Mouse (Mus musculus): ENCODE data around the gene Smcr8. TPM values are rescaled to one million over a fixed set of nuclear protein-coding genes. Genes with fewer than 3 reads are reported as not detected.

Smcr8 gene
- total RNA-seq, 1 experiment from 2014 or later = 21.3 TPM

DNA sequence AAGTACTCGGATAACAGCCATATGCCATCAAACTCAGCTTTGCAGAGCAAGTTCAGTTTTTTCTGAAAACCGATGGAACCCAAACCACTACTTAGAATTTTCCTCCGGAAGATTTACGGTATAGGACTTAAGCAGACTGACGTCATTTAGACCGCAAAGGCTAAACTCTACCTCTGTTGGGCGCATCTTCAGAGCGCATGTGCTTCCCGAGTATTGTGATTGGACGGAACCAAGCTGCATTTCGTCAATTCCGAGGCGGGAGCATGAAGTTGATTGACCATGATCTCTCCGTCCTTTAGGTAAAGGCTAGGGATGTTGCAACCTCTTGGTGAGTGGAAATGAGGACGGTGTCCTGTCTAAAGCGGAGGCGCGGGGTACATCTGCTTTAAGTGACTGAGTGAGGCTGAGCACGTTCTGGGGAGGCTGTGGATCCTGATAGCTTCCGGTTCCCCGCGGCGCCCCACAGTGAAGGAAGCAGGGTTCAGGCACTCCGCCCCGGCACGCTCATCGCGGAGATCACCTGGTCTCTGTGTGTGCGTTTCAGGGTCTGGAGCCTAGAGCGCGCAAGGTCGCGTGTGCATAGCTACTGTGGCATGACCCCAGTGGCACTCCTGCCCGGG is 53.2 kb downstream of the Smcr8 start, which contains the start of gene Dhrs7b:
Gene Dhrs7b (plus strand): TSS at position 199 of the 620 bp plus-strand sequence.
- ATAC-seq (replicated peaks; ENCODE audit: low read depth, poor library complexity, severe bottlenecking) = peak; percentile 87

DNA sequence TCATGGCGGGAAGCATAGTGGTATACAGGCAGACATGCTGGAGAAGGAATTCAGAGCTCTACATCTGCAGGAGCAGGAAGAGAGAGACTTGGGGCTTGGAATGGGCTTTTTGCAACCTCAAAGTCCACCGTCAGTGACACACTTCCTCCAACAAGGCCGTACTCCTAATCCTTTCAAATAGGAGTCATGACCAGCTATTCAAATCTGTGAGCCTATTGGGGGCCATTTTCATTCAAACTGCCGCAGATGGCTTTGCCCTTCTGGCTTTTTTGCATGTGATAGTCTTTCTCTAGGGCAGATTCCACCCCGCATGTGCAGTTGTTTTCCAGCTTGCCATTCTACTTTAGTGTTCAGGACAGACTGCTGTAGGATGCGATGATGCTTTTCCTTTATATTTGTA is 59.6 kb downstream of the Smcr8 start:
- no peak for ATAC-seq (replicated peaks; ENCODE audit: low read depth, poor library complexity, severe bottlenecking)

Other genes with a start within 250 kb of the Smcr8 start
- 30.4 and 31.4 TPM in 2 replicates for gene Alkbh5, start 241.1 kb upstream of the Smcr8 start, total RNA-seq (2017)
- 7.1 and 10.4 TPM in 2 replicates for gene Llgl1, start 77.8 kb upstream of the Smcr8 start, total RNA-seq (2017)
- 83.6 and 129 TPM in 2 replicates for gene Flii, start 50.3 kb upstream of the Smcr8 start, total RNA-seq (2017)
- gene Mief2, start 49.1 kb upstream of the Smcr8 start, total RNA-seq (2017) = 3.5 TPM in 2 replicates
- 19.3 and 29.9 TPM in 2 replicates for gene Top3a, start 159 bp upstream of the Smcr8 start, total RNA-seq (2017)
- gene Shmt1, start 34.2 kb downstream of the Smcr8 start, total RNA-seq (2017) = 71.9 and 77.1 TPM in 2 replicates
- 10.7 and 14.1 TPM in 2 replicates for gene Dhrs7b, start 53.1 kb downstream of the Smcr8 start, total RNA-seq (2017)
- gene Tmem11, start 101.7 kb downstream of the Smcr8 start, total RNA-seq (2017) = 82.0 and 86.5 TPM in 2 replicates
- 1.4 and 1.7 TPM in 2 replicates for gene Natd1, start 137.2 kb downstream of the Smcr8 start, total RNA-seq (2017)
- 18.3 and 21.3 TPM in 2 replicates for gene Map2k3, start 154.5 kb downstream of the Smcr8 start, total RNA-seq (2017)
- gene Kcnj12, start 245.0 kb downstream of the Smcr8 start, total RNA-seq (2017) = not detected in 2 replicates